Mouse (Mus musculus): ENCODE measurements around the gene Ctsl. TPM values are rescaled to one million over a fixed set of nuclear protein-coding genes. Genes with fewer than 3 reads are reported as not detected.
A peak's percentile ranks its signal among the peaks of the same experiment; 100 is the strongest.

Ctsl gene
- total RNA-seq, 2 experiments from 2014 or later: 280 to 282 TPM

DNA sequence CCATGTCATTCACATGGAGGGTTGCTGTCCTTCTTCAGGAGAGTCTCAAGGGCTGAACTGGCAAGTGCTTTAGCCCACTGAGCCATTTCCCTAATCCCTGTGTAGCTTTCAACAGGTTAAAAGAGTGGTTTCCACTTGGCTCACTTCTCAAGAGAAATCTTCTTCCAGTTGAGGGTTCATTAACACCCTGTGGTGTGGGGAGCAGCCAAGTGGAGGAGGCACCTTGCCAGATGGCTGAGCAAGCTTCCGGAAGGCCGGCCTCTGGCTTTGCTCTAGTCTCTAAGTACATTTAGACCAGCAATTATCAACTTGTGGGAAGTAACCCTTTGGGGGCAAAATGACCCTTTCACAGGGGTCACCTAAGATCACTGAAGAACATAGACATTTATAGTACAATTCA, 52.3 kb downstream of the Ctsl start:
- peak in 1 of 2 experiments; percentile 60 for DNase-seq
- intact Hi-C loops (cut with DNase I): no loop called here

DNA sequence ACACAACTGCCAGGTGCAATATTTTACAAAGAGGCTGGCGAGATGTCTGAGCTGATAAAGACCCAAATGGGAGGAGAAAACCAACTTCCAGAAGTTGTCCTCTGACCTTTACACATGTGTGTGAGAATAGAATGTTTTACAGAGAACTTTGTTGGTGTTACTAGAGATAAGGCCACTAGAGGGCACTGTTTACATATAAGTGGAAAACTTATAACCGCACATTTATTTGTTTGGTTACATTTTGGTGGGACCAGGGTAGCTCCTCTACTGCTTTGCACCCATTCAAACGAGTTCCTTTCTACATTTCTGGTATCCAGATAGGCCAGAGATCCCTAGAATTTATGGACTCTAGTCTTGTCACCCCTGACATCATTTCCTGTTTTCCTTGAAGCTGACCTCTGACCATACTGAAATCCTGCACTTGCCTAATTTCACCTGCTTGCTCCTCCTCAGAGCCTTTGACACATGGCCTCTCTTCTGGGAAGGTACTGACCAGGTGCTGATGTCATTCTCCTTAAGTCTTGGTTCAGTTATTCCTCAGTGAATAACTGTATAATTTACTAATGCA, 55.1 kb downstream of the Ctsl start:
- intact Hi-C loops (cut with DNase I): loop anchor here (1.0 to 2.0 kb wide), 4 partner anchors 27 to 124 kb away; partner anchors contain the start of gene Cdk20
- peak in 1 of 2 experiments; percentile 11 for DNase-seq

DNA sequence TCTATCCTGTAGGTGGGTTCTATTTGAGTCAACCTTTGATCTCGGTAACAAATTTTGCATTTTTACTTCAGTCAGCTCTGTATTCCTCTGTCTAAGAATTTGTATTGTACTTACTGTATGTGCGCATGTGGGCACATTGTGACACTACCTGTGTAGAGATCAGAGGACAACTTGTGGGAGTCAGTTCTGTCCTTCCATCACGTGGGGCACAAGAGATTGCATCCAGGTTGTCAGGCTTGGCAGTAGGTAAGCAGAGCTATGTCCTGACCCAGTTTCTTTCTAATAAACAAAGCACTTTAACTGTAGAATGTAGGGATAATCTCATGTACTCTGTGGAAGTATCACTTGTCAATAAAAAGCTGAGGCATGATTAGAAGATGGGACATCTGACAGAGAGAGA, 56.6 kb downstream of the Ctsl start:
- DNase-seq: no peak

DNA sequence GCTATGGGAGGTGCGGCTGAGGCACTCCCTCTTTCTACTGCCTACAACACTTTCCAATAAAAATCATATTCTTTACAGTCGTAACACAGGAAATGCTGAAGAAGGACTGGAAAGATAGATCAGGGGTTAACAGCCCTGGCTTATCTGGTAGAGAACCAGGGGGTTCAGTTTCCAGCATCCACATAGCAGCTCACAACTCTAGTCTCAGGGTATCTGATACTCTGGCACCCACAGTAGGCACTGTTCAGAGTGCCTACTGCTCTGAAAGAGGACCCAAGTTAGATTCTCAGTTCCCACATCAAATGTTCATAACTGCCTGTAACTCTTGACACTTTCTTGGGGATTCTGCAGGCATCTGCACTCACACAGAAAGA, 57.8 kb downstream of the Ctsl start:
- DNase-seq: no peak
- intact Hi-C loops (cut with DNase I): loop anchor here (5.0 kb wide), 1 partner anchor 151 kb away; the partner anchor contains the start of gene Habp4

More for the DNA sequence above, 56.6 kb downstream of the Ctsl start:
- intact Hi-C loops (cut with DNase I): loop anchor here (2.0 to 5.0 kb wide), 3 partner anchors 29 to 152 kb away; partner anchors contain the start of gene Habp4

DNA sequence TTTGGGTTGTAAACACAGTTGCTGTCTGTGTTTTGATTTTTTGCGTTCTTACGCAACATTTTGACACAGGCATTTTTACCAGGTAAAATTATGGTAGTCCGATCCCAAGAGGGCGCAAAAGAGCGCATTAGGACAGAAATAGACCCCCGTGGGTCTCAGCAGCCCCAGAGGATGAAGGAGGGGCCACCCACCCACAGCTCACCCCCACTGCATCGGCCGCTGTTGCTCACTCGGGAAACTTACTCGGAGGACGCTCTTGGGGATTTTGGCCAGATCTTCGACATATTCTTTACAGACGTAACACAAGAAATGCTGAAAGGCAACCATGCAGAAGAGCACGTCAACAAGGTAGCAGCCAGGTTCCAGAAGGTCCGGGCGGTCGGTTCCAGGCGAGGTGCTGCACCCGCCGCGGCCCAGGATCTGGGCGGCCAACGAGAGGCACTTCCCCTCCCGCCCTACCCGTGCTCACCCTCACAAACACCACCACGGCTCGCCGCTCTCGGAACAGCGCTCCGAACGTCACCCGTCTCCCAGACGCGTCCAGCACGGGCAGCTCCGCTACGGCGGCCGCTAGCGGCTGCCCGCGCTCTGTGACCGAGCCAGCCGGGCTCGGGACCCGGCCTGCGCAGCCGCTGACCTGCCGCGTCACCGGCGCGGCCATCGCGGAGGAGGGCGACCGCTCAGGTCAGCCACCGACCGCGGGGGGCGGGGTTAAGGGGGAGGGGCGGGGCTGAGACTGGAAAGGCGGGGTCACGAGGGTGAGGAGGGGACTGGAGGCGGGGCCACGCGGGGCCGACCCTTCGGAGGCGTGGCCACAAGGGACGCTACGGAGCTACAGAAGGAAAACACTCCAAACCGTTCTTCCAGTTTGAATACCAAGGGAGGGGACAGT, 58.4 kb downstream of the Ctsl start, which contains the start of gene Aaed1:
TSS of gene Aaed1 (minus strand) at position 687 of the 892 bp plus-strand sequence.
- peak; percentile 88 to 92 for DNase-seq
- intact Hi-C loops (cut with DNase I): loop anchor here (5.0 kb wide), 1 partner anchor 150 kb away; the partner anchor contains the start of gene Habp4

DNA sequence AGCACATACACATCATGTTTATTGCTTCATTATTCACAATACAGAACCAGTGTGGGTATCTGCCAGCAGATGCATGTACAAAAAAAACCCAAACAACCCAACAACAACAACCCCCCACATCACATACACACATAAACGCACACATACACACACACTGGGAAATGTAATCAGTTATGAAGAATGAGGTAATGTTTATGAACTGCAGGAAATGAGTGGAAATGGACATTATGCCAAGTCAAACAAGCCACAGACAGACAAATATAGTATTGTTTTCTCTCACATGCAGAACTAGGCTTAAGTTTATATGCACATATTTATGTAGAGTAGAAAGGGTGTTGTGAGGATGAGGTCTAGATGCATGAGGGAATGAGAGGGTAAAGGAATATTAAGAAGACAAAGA, 59.4 kb downstream of the Ctsl start:
- intact Hi-C loops (cut with DNase I): loop anchor here (5.0 kb wide), 1 partner anchor 149 kb away; the partner anchor contains the start of gene Habp4
- DNase-seq: no peak

DNA sequence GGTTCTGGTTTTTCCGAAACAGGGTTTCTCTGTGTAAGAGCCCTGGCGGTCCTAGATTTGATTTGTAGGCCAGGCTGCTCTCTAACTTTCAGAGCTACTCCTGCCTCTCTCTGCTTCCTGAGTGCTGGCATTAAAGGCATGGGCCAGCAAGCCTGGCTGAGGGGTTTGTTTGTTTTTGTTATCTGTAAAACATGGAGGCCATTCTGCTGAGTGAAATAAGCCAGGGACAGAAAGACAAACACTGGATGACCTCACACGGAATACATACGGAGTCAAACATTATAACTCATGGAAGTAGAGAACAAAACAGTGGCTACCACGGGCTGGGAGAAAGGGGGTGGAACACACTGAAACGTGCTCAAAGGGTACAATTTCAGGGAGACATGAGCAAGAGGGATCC, 60.1 kb downstream of the Ctsl start:
- intact Hi-C loops (cut with DNase I): loop anchor here (5.0 kb wide), 1 partner anchor 148 kb away; the partner anchor contains the start of gene Habp4
- DNase-seq: no peak

DNA sequence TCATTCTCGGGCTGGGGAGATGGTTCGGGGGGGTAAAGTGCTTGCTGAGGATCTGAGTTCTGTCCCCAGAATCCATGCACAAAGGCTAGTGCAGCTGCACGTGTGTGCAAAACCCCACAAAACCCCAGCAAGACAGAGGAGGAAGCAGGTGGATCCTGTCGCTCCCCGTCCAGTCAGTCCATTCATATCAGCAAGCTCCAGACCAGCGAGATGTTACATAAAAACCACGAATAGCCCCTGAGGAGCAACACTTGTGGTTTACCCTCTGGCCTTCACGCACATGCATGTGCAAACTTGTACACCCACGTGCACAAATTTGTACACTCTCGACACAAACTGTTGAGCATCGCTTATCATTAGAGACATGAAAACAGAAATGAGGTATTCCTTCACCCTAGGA, 60.8 kb downstream of the Ctsl start:
- intact Hi-C loops (cut with DNase I): loop anchor here (5.0 kb wide), 1 partner anchor 148 kb away; the partner anchor contains the start of gene Habp4
- DNase-seq: no peak

Other genes starting within 250 kb of the Ctsl start
- 1 to 10 TPM; 2.1 to 2.5 TPM for gene Slc35d2, start 241.5 kb downstream of the Ctsl start, total RNA-seq (2021)
- 10 to 100 TPM; 20.9 to 22.8 TPM for gene Zfp367, start 217.7 kb downstream of the Ctsl start, total RNA-seq (2021)
- 10 to 100 TPM; 48.7 to 51.1 TPM for gene Habp4, start 209.1 kb downstream of the Ctsl start, total RNA-seq (2021)
- gene Cdc14b, start 95.6 kb downstream of the Ctsl start, total RNA-seq (2021): 1 to 10 TPM; 8.2 to 9.0 TPM
- 10 to 100 TPM; 65.5 to 68.2 TPM for gene Aaed1, start 58.2 kb downstream of the Ctsl start, total RNA-seq (2021)
- gene Cdk20, start 61.4 kb upstream of the Ctsl start, total RNA-seq (2021): 1 to 10 TPM; 2.2 to 2.7 TPM
- not detected for gene Fam240b, start 126.9 kb upstream of the Ctsl start, total RNA-seq (2021)

All from heart, postnatal 36 days (tissue).